Mouse (Mus musculus) myocyte (in vitro differentiated cells): ENCODE results near the gene Tradd. TPM values are rescaled to one million over a fixed set of nuclear protein-coding genes. Genes with fewer than 3 reads are reported as not detected.

Experiments
- H3K27me3 ChIP-seq: one replicate; pipeline ENCODE4 v1.6.1; 2011; ENCODE audit not compliant: control insufficient read depth, insufficient read depth, insufficient read length
- H3K36me3 ChIP-seq: one replicate; pipeline ENCODE4 v1.6.1; 2011; ENCODE audit not compliant: control insufficient read depth, insufficient read depth
- H3K4me2 ChIP-seq: one replicate; pipeline ENCODE4 v1.6.1; 2011; ENCODE audit warnings: low read depth, control low read depth
- H3K4me3 ChIP-seq: one replicate; pipeline ENCODE4 v1.5.1; 2011; ENCODE audit warnings: mild to moderate bottlenecking, control low read depth, moderate library complexity
- H3K79me2 ChIP-seq: one replicate; pipeline ENCODE4 v1.6.1; 2011; ENCODE audit not compliant: control insufficient read depth, insufficient read depth
- H3ac ChIP-seq: one replicate; pipeline ENCODE4 v1.6.1; 2011; ENCODE audit not compliant: control insufficient read depth, insufficient read length
- CEBPB ChIP-seq: IDR thresholded peaks from 2 replicates; pipeline ENCODE4 v1.6.1; 2011; ENCODE audit warnings: mild to moderate bottlenecking, moderate library complexity; ENCODE audit not compliant: poor library complexity, insufficient read depth, severe bottlenecking
- E2F4 ChIP-seq: IDR thresholded peaks from one replicate; pipeline ENCODE4 v1.6.1; 2011; ENCODE audit warnings: mild to moderate bottlenecking, control low read depth, moderate library complexity; ENCODE audit not compliant: insufficient read depth
- MAX ChIP-seq: IDR thresholded peaks from one replicate; pipeline ENCODE4 v1.6.1; 2011; ENCODE audit warnings: low read depth, mild to moderate bottlenecking, control low read depth
- MYOD1 ChIP-seq, 3 experiments: IDR thresholded peaks; one replicate each; pipeline ENCODE4 v1.6.1; 2011; ENCODE audit warnings: control low read depth in 2 of 3, low read depth in 2 of 3, mild to moderate bottlenecking in 2 of 3, moderate library complexity in 1 of 3; ENCODE audit not compliant: insufficient read length in 2 of 3, control insufficient read depth in 1 of 3
- MYOG ChIP-seq, 3 experiments: IDR thresholded peaks; one replicate each; pipeline ENCODE4 v1.6.1; 2011; ENCODE audit warnings: control low read depth in 2 of 3, low read depth in 2 of 3, mild to moderate bottlenecking in 2 of 3; ENCODE audit not compliant: insufficient read length in 2 of 3, control insufficient read depth in 1 of 3, insufficient read depth in 1 of 3
- POLR2A ChIP-seq: IDR thresholded peaks from one replicate; pipeline ENCODE4 v1.6.1; 2011; ENCODE audit warnings: low read depth, mild to moderate bottlenecking, control low read depth, moderate library complexity; ENCODE audit not compliant: insufficient read length
- POLR2AphosphoS2 ChIP-seq: IDR thresholded peaks from one replicate; pipeline ENCODE4 v1.6.1; 2011; ENCODE audit warnings: low read depth, control low read depth; ENCODE audit not compliant: insufficient read length
- REST ChIP-seq: IDR thresholded peaks from one replicate; pipeline ENCODE4 v1.6.1; 2011; ENCODE audit warnings: mild to moderate bottlenecking, control low read depth, moderate library complexity; ENCODE audit not compliant: insufficient read depth, insufficient read length
- SRF ChIP-seq: IDR thresholded peaks from one replicate; pipeline ENCODE4 v1.6.1; 2011; ENCODE audit warnings: low read depth; ENCODE audit not compliant: control insufficient read depth, insufficient read length
- TCF12 ChIP-seq: IDR thresholded peaks from one replicate; pipeline ENCODE4 v1.6.1; 2011; ENCODE audit warnings: mild to moderate bottlenecking, control low read depth; ENCODE audit not compliant: poor library complexity, insufficient read depth, severe bottlenecking
- TCF3 ChIP-seq: IDR thresholded peaks from one replicate; pipeline ENCODE4 v1.6.1; 2011; ENCODE audit warnings: low read depth, control low read depth; ENCODE audit not compliant: insufficient read length
- USF1 ChIP-seq: IDR thresholded peaks from one replicate; pipeline ENCODE4 v1.6.1; 2011; ENCODE audit warnings: low read depth, mild to moderate bottlenecking, control low read depth, moderate library complexity
- polyA plus RNA-seq: library from polyadenylated mRNA; unstranded; fragments of >200 nt; fragmentation: generic; extraction: Trizol; gene quantifications from one replicate; pipeline ENCODE4 v1.2.1, GENCODE M21; 2012; ENCODE audit warnings: missing spikeins

Tradd gene
- polyA plus RNA-seq, 1 experiment, result 27.0 TPM

DNA sequence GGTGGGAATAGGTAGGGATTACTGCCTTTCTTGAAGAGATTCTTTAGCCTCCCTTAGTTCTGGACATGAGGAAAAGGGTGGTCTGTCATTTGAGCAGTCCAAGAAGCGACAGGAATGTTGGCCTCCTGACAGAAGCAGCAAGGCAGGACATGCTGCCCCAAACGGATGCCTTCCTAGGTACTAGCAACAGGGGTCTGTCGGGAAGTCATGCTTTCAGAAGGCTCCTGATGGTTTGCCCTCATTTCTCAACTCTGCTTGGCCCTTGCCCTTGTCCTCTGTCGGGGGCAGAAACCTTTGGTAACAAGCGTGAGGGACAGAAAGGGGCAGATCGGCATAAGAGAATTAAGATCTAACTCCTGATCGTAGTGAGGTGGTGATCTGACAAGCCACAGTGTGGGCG, 45.7 kb upstream of the Tradd start:
- Histone ChIP-seq H3K79me2 (no peaks in the 10 kb centered on the region), H3K4me2 (no peak overlapping the region), H3ac (no peak overlapping the region), H3K27me3 (no peaks in the 10 kb centered on the region), H3K36me3 (peaks cover 33% of the 10 kb centered on the region), H3K4me3 (no peak overlapping the region)
- no peak for TF ChIP-seq MYOG (IDR thresholded peaks at IDR 0.05; ENCODE audit: control insufficient read depth in 1 of 3, insufficient read depth in 1 of 3, insufficient read length in 2 of 3, low read depth in 2 of 3)
- TF ChIP-seq TCF3, result no peak
- no peak for TF ChIP-seq TCF12
- TF ChIP-seq E2F4, result no peak
- no peak for TF ChIP-seq CEBPB
- no peak for TF ChIP-seq USF1
- no peak for TF ChIP-seq POLR2AphosphoS2

DNA sequence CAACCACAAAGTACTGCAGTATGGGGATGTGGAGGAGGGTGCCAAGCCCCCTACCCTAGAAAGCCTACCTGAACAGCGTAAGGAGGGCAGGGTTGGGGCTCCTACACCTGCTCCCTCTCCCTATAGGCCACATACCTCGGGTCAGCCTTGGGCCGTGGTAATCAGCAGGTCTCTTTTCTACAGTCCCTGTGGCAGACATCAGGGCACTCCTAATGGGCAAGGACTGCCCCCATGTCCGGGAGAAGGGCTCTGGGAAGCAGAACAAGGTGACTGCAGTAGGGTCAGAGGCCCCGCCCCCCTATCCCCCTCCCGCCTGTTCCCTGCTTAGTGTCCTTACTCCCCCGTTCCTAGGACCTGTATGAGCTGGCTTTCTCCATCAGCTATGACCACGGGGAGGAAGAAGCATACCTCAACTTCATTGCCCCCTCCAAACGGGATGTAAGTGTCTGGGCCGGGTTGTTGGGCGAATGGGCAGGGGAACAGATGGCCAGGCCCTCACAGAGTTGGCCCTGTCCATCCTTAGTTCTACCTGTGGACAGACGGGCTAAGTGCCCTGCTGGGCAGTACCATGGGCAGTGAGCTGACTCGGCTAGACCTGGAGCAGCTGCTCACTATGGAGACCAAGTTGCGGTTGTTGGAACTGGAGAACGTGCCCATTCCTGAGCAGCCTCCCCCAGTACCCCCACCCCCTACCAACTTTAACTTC, 44.9 kb upstream of the Tradd start:
- H3K79me2 ChIP-seq, result no peaks in the 10 kb centered on the region
- no peaks in the 10 kb centered on the region for H3K27me3 ChIP-seq
- no peak overlapping the region for H3ac ChIP-seq
- peaks cover 26% of the 10 kb centered on the region for H3K36me3 ChIP-seq
- no peak overlapping the region for H3K4me2 ChIP-seq
- TF ChIP-seq REST (no peak), MYOD1 (IDR thresholded peaks at IDR 0.05; ENCODE audit: control insufficient read depth in 1 of 3, insufficient read length in 2 of 3, low read depth in 2 of 3) (no peak), POLR2A (no peak), E2F4 (no peak), TCF12 (no peak), USF1 (no peak), MYOG (IDR thresholded peaks at IDR 0.05; ENCODE audit: control insufficient read depth in 1 of 3, insufficient read depth in 1 of 3, insufficient read length in 2 of 3, low read depth in 2 of 3) (no peak), TCF3 (no peak), CEBPB (no peak), POLR2AphosphoS2 (no peak), SRF (no peak), MAX (no peak)
- H3K4me3 ChIP-seq, result no peak overlapping the region

DNA sequence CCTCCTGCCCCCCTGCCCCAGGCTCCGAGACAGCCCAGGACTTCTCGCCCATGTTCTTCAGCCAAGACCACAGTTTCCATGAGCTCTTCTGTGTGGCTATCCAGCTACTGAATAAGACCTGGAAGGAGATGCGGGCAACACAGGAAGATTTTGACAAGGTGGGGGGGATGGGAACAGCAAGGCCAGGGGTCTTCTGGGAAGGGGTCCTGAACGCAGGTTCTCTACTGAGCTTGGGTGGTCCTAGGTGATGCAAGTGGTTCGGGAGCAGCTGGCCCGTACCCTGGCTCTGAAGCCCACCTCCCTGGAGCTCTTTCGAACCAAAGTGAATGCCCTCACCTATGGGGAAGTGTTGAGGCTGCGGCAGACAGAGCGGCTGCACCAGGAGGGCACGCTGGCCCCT, 44.0 kb upstream of the Tradd start:
- peaks cover 26% of the 10 kb centered on the region for H3K36me3 ChIP-seq
- H3ac ChIP-seq, result no peak overlapping the region
- H3K27me3 ChIP-seq, result no peaks in the 10 kb centered on the region
- H3K4me2 ChIP-seq, result no peak overlapping the region
- no peak for TF ChIP-seq MAX
- no peak for TF ChIP-seq POLR2AphosphoS2
- no peak for TF ChIP-seq TCF3
- no peak for TF ChIP-seq CEBPB
- TF ChIP-seq MYOD1 (IDR thresholded peaks at IDR 0.05; ENCODE audit: control insufficient read depth in 1 of 3, insufficient read length in 2 of 3, low read depth in 2 of 3), result no peak
- no peak for TF ChIP-seq TCF12
- no peak for TF ChIP-seq SRF
- TF ChIP-seq MYOG (IDR thresholded peaks at IDR 0.05; ENCODE audit: control insufficient read depth in 1 of 3, insufficient read depth in 1 of 3, insufficient read length in 2 of 3, low read depth in 2 of 3), result no peak
- TF ChIP-seq REST, result no peak
- TF ChIP-seq E2F4, result no peak
- TF ChIP-seq USF1, result no peak
- no peak for TF ChIP-seq POLR2A
- H3K4me3 ChIP-seq, result no peak overlapping the region
- H3K79me2 ChIP-seq, result no peaks in the 10 kb centered on the region

DNA sequence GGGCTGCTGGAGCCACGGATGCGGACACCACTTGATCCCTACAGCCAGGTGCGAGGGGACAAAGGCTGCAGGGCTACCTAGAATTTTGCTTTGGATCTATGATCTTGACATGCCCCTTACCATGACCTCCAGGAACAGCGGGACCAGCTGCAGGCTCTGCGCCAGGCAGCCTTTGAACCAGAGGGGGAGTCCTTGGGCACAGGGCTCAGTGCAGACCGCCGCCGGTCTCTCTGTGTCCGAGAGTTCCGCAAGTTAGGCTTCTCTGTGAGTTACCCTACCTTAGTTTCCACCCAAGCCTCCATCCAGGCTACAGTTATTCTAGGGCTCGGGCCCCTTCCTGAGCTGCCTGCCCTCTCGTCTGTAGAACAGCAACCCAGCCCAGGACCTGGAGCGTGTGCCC, 43.3 kb upstream of the Tradd start:
- no peak overlapping the region for H3K4me2 ChIP-seq
- no peak overlapping the region for H3K4me3 ChIP-seq
- no peaks in the 10 kb centered on the region for H3K27me3 ChIP-seq
- TF ChIP-seq MYOG (IDR thresholded peaks at IDR 0.05; ENCODE audit: control insufficient read depth in 1 of 3, insufficient read depth in 1 of 3, insufficient read length in 2 of 3, low read depth in 2 of 3) (no peak), CEBPB (no peak), POLR2AphosphoS2 (peak; percentile 20), USF1 (no peak)
- no peak overlapping the region for H3ac ChIP-seq
- no peaks in the 10 kb centered on the region for H3K79me2 ChIP-seq
- peaks cover 33% of the 10 kb centered on the region for H3K36me3 ChIP-seq

DNA sequence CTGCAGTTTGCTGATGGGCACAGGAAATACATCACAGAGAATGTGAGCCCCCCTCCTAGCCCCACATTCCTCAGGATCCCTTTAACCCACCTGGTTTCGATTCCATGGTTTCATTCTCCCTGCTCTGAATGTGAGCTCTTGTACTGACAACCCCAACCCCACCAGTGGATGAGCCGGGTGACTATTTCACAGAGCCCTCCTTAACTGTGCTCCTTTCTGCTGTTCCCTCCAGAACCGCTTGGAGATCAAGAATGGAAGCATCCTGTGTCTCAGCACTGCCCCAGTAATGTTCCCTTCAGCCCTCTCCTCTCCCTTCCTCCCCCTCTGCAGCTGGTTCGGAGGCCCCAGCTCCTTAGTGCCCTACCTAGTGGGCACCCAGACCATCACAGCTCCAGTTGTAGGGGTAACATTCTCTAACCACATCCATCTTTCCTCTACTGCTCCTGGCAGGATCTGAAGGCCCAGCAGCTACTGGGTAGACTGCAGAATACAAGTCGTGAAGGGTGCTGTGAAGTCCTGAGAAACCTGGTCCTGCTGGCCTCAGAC, 41.8 kb upstream of the Tradd start:
- Histone ChIP-seq H3K79me2 (no peaks in the 10 kb centered on the region), H3K27me3 (no peaks in the 10 kb centered on the region), H3ac (no peak overlapping the region), H3K36me3 (peaks cover 41% of the 10 kb centered on the region), H3K4me3 (no peak overlapping the region), H3K4me2 (no peak overlapping the region)
- TF ChIP-seq POLR2AphosphoS2, result peak; percentile 20
- TF ChIP-seq MAX, result no peak
